Mouse (Mus musculus) T-cell, adult 2 months (primary cell): ENCODE results near the gene Smim4.

Experiments used
- DNase-seq: peaks from one replicate; pipeline ENCODE4 v3.0.0; 2022; ENCODE audit warnings: low spot score

Smim4 gene

GRCm38 (mm10) chr14:31128826-31129219 lies at the start of gene Smim4:
Smim4 (minus strand) TSS chr14:31128956.
- DNase-seq = peak; percentile 98

- no peak for DNase-seq
Measured at GRCm38 (mm10) chr14:31177715-31178114, 49.0 kb upstream of the Smim4 start.

GRCm38 (mm10) chr14:31177287-31177686 lies 48.5 kb upstream of the Smim4 start:
- no peak for DNase-seq

GRCm38 (mm10) chr14:31173537-31173936 lies 44.8 kb upstream of the Smim4 start:
- DNase-seq = no peak

- DNase-seq = no peak
Measured at GRCm38 (mm10) chr14:31172781-31173455, 44.2 kb upstream of the Smim4 start.

GRCm38 (mm10) chr14:31171821-31172220 lies 43.1 kb upstream of the Smim4 start:
- DNase-seq = no peak

- no peak for DNase-seq
Measured at GRCm38 (mm10) chr14:31171386-31171785, 42.6 kb upstream of the Smim4 start.

GRCm38 (mm10) chr14:31170963-31171362 lies 42.2 kb upstream of the Smim4 start:
- no peak for DNase-seq

GRCm38 (mm10) chr14:31169508-31169907 lies 40.8 kb upstream of the Smim4 start:
- DNase-seq = no peak

- DNase-seq = no peak
Measured at GRCm38 (mm10) chr14:31168425-31168824, 39.7 kb upstream of the Smim4 start, which contains the start of gene Stab1. Stab1 (minus strand) TSS chr14:31168641.

- DNase-seq = no peak
Measured at GRCm38 (mm10) chr14:31166827-31167226, 38.1 kb upstream of the Smim4 start.

GRCm38 (mm10) chr14:31165991-31166630 lies 37.4 kb upstream of the Smim4 start:
- no peak for DNase-seq

GRCm38 (mm10) chr14:31165458-31165857 lies 36.7 kb upstream of the Smim4 start:
- no peak for DNase-seq

GRCm38 (mm10) chr14:31165010-31165409 lies 36.3 kb upstream of the Smim4 start:
- DNase-seq = no peak

- DNase-seq = no peak
Measured at GRCm38 (mm10) chr14:31164067-31164466, 35.3 kb upstream of the Smim4 start.

- DNase-seq = no peak
Measured at GRCm38 (mm10) chr14:31161638-31162037, 32.9 kb upstream of the Smim4 start.

GRCm38 (mm10) chr14:31161191-31161590 lies 32.4 kb upstream of the Smim4 start:
- no peak for DNase-seq

GRCm38 (mm10) chr14:31160196-31161150 lies 31.7 kb upstream of the Smim4 start:
- DNase-seq = no peak

- no peak for DNase-seq
Measured at GRCm38 (mm10) chr14:31145694-31146093, 16.9 kb upstream of the Smim4 start.

GRCm38 (mm10) chr14:31141011-31141410 lies 12.3 kb upstream of the Smim4 start:
- no peak for DNase-seq

- DNase-seq = no peak
Measured at GRCm38 (mm10) chr14:31140141-31140540, 11.4 kb upstream of the Smim4 start.

- no peak for DNase-seq
Measured at GRCm38 (mm10) chr14:31139666-31140065, 10.9 kb upstream of the Smim4 start.
